Mouse (Mus musculus) thymus, postnatal 25 days (tissue): ENCODE measurements around the gene Ncf2.

Experiments used
- DNase-seq: peaks from one replicate; pipeline ENCODE4 v3.0.0; 2022

Gene Ncf2

GRCm38 (mm10) chr1:152798125-152798524 is 1.9 kb upstream of the Ncf2 start:
- no peak for DNase-seq

- DNase-seq: no peak
Measured at GRCm38 (mm10) chr1:152800633-152801176, 711 bp downstream of the Ncf2 start.

GRCm38 (mm10) chr1:152804907-152805306 is 4.9 kb downstream of the Ncf2 start:
- DNase-seq: no peak

GRCm38 (mm10) chr1:152807619-152808391 is 7.8 kb downstream of the Ncf2 start:
- DNase-seq: no peak

GRCm38 (mm10) chr1:152808392-152808680 is 8.3 kb downstream of the Ncf2 start:
- DNase-seq: no peak

GRCm38 (mm10) chr1:152809541-152810252 is 9.7 kb downstream of the Ncf2 start:
- DNase-seq: no peak

- DNase-seq: no peak
Measured at GRCm38 (mm10) chr1:152810533-152811439, 10.8 kb downstream of the Ncf2 start.

GRCm38 (mm10) chr1:152815265-152815701 is 15.3 kb downstream of the Ncf2 start:
- DNase-seq: no peak

GRCm38 (mm10) chr1:152817027-152817769 is 17.2 kb downstream of the Ncf2 start:
- DNase-seq: no peak

- DNase-seq: no peak
Measured at GRCm38 (mm10) chr1:152817794-152818193, 17.8 kb downstream of the Ncf2 start.

GRCm38 (mm10) chr1:152819558-152819957 is 19.6 kb downstream of the Ncf2 start:
- no peak for DNase-seq

GRCm38 (mm10) chr1:152820911-152821695 is 21.1 kb downstream of the Ncf2 start:
- no peak for DNase-seq

- DNase-seq: no peak
Measured at GRCm38 (mm10) chr1:152821746-152822145, 21.8 kb downstream of the Ncf2 start.

- no peak for DNase-seq
Measured at GRCm38 (mm10) chr1:152824206-152824605, 24.2 kb downstream of the Ncf2 start.

GRCm38 (mm10) chr1:152826446-152826845 is 26.5 kb downstream of the Ncf2 start:
- no peak for DNase-seq

GRCm38 (mm10) chr1:152828168-152828567 is 28.2 kb downstream of the Ncf2 start:
- DNase-seq: no peak

GRCm38 (mm10) chr1:152828637-152829355 is 28.8 kb downstream of the Ncf2 start:
- DNase-seq: no peak

- no peak for DNase-seq
Measured at GRCm38 (mm10) chr1:152830054-152830453, 30.1 kb downstream of the Ncf2 start.

GRCm38 (mm10) chr1:152831003-152831402 is 31.0 kb downstream of the Ncf2 start:
- DNase-seq: no peak

GRCm38 (mm10) chr1:152831619-152832018 is 31.6 kb downstream of the Ncf2 start:
- no peak for DNase-seq

- DNase-seq: no peak
Measured at GRCm38 (mm10) chr1:152832316-152832715, 32.3 kb downstream of the Ncf2 start.
